Mouse (Mus musculus): Measurements from ENCODE around the gene Olfr267. TPM values are rescaled to one million over a fixed set of nuclear protein-coding genes. Genes with fewer than 3 reads are reported as not detected.

Gene Olfr267
- polyA plus RNA-seq (2017; shearing (Covaris generic)): not detected

DNA sequence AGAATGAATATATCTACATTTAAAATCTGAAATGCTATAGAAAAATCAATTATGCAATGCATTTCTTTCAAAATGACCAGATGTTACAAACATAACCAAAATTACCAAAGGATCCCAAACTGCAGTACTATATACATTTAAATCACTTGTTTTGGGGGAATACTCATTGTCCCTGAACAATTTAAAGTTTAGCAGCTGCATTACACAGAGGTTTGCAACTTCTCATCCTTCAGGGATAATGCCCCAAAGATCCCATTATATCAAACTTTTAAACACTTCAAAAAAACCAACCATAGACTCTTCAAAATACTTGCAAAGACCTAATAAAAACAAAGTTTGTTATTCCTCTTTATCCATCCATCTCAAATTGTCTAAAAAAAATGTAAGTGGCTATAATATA lies at the start of gene Olfr267:
Gene Olfr267, minus strand, starts transcription at position 101 of the 400 bp plus-strand sequence.

Other genes starting within 250 kb of the Olfr267 start
- gene Lpar1, start 233.8 kb downstream of the Olfr267 start, polyA plus RNA-seq (2017; shearing (Covaris generic)): not detected
- 67.7 TPM for gene Ecpas, start 125.0 kb upstream of the Olfr267 start, polyA plus RNA-seq (2017; shearing (Covaris generic))
- gene Zkscan16, start 155.9 kb upstream of the Olfr267 start, polyA plus RNA-seq (2017; shearing (Covaris generic)): not detected
- gene Ptgr1, start 199.4 kb upstream of the Olfr267 start, polyA plus RNA-seq (2017; shearing (Covaris generic)): not detected
- gene Dnajc25, start 207.3 kb upstream of the Olfr267 start, polyA plus RNA-seq (2017; shearing (Covaris generic)): 4.0 TPM
- gene Gm20503, start 215.5 kb upstream of the Olfr267 start, polyA plus RNA-seq (2017; shearing (Covaris generic)): 2.3 TPM
- 92.9 TPM for gene Gng10, start 247.4 kb upstream of the Olfr267 start, polyA plus RNA-seq (2017; shearing (Covaris generic))